Mouse (Mus musculus) heart, embryonic 14.5 days (tissue): ENCODE results near the gene Gm9040. TPM values are rescaled to one million over a fixed set of nuclear protein-coding genes. Genes with fewer than 3 reads are reported as not detected.
"Not testable (repeated sequence)": the region's sequence is repeated elsewhere in the genome, so short reads cannot be mapped to it uniquely, and the experiment has no call there.

Source experiments
- ATAC-seq: fragments of 200-750 bp; cut with Nextera tagmentation; 2 replicates; pipeline ENCODE4 v1.8.0; 2017; ENCODE audit warnings: low read depth, moderate TSS enrichment; ENCODE audit not compliant: insufficient number of reproducible peaks, insufficient read depth, low FRiP score
- H3K27ac ChIP-seq, 2 experiments: fragments of 200-500 bp in 1 of 2; fragments of 300-500 bp in 1 of 2; sonication (generic) in 1 of 2; replicated peaks in 1 of 2; 2 replicates each; pipeline ENCODE4 v1.5.1; 2012 to 2014; ENCODE audit warnings: low read depth in 2 of 2, low read length in 2 of 2, control low read depth in 1 of 2, mild to moderate bottlenecking in 1 of 2, mixed read lengths in 1 of 2; ENCODE audit not compliant: control insufficient read depth in 1 of 2, insufficient read depth in 1 of 2
- H3K27me3 ChIP-seq: fragments of 300-500 bp; sonication (generic); 2 replicates; pipeline ENCODE4 v1.6.1; 2014; ENCODE audit warnings: mild to moderate bottlenecking, low read length, control low read depth; ENCODE audit not compliant: control insufficient read depth, insufficient read depth
- H3K36me3 ChIP-seq: fragments of 300-500 bp; sonication (generic); 2 replicates; pipeline ENCODE4 v1.6.1; 2014; ENCODE audit warnings: mild to moderate bottlenecking, control low read depth, low read length, mixed read lengths; ENCODE audit not compliant: control insufficient read depth, insufficient read depth
- H3K4me1 ChIP-seq, 2 experiments: fragments of 200-500 bp in 1 of 2; fragments of 300-500 bp in 1 of 2; sonication (generic) in 1 of 2; 2 replicates each; pipeline ENCODE4 v1.6.1; 2012 to 2014; ENCODE audit warnings: low read length in 2 of 2, control low read depth in 1 of 2, mixed read lengths in 1 of 2; ENCODE audit not compliant: control insufficient read depth in 2 of 2, insufficient read depth in 2 of 2
- H3K4me2 ChIP-seq: fragments of 300-500 bp; sonication (generic); 2 replicates; pipeline ENCODE4 v1.6.1; 2014; ENCODE audit warnings: mild to moderate bottlenecking, low read length
- H3K4me3 ChIP-seq, 2 experiments: fragments of 200-500 bp in 1 of 2; fragments of 300-500 bp in 1 of 2; sonication (generic) in 1 of 2; 2 replicates each; pipeline ENCODE4 v1.5.1; 2012 to 2014; ENCODE audit warnings: low read length in 2 of 2, mild to moderate bottlenecking in 2 of 2, control low read depth in 1 of 2, low read depth in 1 of 2, moderate library complexity in 1 of 2; ENCODE audit not compliant: control insufficient read depth in 1 of 2, insufficient read depth in 1 of 2
- H3K9ac ChIP-seq: fragments of 300-500 bp; sonication (generic); 2 replicates; pipeline ENCODE4 v1.6.1; 2014; ENCODE audit warnings: mild to moderate bottlenecking, low read length
- H3K9me3 ChIP-seq: fragments of 300-500 bp; sonication (generic); 2 replicates; pipeline ENCODE4 v1.6.1; 2016; ENCODE audit warnings: low read length, control low read depth; ENCODE audit not compliant: control insufficient read depth
- WGBS: fragments of 180-500 bp; shearing (Covaris S2); extraction: QIAGEN DNeasy Blood & Tissue Kit; methylation state at CpG from one replicate; pipeline ENCODE4 v1.1.7; 2014; 5-methylcytosine and 5-hydroxymethylcytosine counted together
- polyA plus RNA-seq: library from polyadenylated mRNA; unstranded; fragments of >200 nt; fragmentation: Nextera tagmentation; extraction: Ambion mirVana; gene quantifications from 2 replicates; pipeline ENCODE4 v1.2.1, GENCODE M21; 2014

Gm9040 gene
- polyA plus RNA-seq, 1 experiment from 2014 or later: not detected

DNA sequence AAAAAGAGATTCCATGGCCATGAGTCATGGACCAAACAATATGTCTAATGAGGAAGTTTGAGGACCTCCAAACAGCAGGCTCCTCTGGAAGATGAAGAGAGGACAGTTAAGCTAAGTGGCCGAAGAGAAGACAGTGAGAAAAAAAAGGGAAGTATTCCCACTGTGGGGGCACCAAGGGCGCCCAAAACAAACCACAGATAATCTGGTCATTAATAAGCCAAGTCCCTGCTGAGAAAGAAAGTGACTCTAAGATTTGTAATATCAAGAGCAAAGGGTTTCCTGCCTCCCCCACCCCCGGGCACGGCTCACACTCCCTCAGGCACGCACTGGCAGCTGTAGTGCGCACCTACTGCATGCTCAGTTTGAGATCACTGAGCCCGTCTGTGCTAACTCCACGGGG is 7.7 kb downstream of the Gm9040 start:
- Histone ChIP-seq H3K27me3 (no peaks in the 10 kb centered on the region), H3K27ac (no peak overlapping the region), H3K4me3 (no peak overlapping the region), H3K36me3 (no peaks in the 10 kb centered on the region), H3K4me2 (no peak overlapping the region), H3K4me1 (no peaks in the 10 kb centered on the region), H3K9ac (no peak overlapping the region), H3K9me3 (no peaks in the 10 kb centered on the region)
- no peak for ATAC-seq
- 79% methylated on average over 8 of the region's 8 CpGs for WGBS

DNA sequence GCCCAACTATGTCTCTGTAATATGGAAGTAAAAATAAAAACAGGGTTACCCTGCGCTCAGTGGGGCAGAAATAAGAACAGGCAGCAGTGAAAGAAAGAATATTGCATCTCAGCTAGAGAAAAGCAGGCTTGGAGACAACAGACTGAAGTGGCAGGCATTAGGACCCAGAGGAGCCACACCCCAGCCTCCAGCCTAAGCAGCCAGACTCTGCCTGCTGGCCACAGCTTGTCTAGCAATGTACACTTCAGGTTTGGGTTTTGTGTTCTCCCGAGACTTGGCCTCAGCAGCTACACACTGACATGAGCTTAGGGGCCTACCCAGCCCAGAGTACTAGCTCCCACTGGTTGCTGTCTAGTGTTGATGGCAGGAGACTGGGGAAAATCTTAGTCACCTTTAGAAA is 24.6 kb downstream of the Gm9040 start:
- not testable (repeated sequence) for H3K9ac ChIP-seq, H3K27ac ChIP-seq, H3K4me1 ChIP-seq, H3K4me2 ChIP-seq, ATAC-seq, H3K9me3 ChIP-seq, H3K4me3 ChIP-seq, H3K36me3 ChIP-seq, H3K27me3 ChIP-seq
- 51% methylated on average over 2 of the region's 2 CpGs for WGBS

DNA sequence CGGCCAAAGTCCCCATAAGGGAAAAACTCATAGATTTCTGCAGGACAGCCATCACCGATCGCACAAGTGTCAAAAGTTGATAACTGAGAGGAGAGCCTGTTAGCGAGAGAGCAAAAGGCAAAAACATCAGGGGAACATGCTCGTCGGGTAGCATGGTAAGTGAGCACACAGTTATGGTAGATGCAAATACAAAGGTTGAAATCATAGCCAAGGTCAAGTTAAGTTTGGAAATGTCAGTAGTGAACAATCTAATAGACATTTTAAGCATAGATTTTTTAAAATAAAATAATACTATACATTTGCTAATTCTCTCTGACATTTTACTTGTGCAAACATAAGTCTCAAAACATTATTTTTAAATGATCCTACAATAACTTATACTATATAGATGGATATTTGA is 31.8 kb downstream of the Gm9040 start, which contains the start of gene Iltifb:
Iltifb (minus strand) TSS at position 101 of the 400 bp plus-strand sequence.
- no peak within 1 kb of the TSS for H3K9ac ChIP-seq
- no peak within 1 kb of the TSS for H3K4me2 ChIP-seq
- H3K36me3 ChIP-seq: no peaks in the 10 kb centered on the region
- WGBS: 83% methylated on average over 6 of the region's 6 CpGs
- H3K27me3 ChIP-seq: no peaks in the 10 kb centered on the region
- H3K4me1 ChIP-seq: no peaks in the 10 kb centered on the region
- no peaks in the 10 kb centered on the region for H3K9me3 ChIP-seq
- H3K27ac ChIP-seq: no peak within 1 kb of the TSS
- no peak within 1 kb of the TSS for H3K4me3 ChIP-seq
- ATAC-seq: no peak

DNA sequence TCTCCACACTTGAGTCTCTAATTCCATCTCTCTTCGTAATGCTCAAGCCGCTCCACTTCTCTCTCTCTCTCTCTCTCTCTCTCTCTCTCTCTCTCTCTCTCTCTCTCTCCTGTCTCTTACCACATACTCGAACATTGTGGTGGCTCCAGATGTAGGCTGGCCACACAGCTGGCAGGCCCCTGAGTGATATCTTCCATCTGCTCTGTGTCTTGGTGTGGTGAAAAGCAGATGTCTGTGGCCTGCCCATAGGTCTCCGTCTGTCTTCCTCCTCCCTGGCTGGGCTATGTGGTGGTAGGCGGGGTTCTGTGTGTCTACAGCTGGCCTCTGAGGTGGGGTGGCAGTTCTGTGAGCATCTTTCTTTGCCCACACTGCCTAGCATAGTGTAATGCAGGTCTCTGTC is 43.8 kb downstream of the Gm9040 start:
- not testable (repeated sequence) for H3K4me1 ChIP-seq, H3K27ac ChIP-seq, H3K4me2 ChIP-seq, ATAC-seq, H3K9me3 ChIP-seq, H3K4me3 ChIP-seq, H3K36me3 ChIP-seq, H3K9ac ChIP-seq, H3K27me3 ChIP-seq
- 86% methylated on average over 2 of the region's 5 CpGs for WGBS

DNA sequence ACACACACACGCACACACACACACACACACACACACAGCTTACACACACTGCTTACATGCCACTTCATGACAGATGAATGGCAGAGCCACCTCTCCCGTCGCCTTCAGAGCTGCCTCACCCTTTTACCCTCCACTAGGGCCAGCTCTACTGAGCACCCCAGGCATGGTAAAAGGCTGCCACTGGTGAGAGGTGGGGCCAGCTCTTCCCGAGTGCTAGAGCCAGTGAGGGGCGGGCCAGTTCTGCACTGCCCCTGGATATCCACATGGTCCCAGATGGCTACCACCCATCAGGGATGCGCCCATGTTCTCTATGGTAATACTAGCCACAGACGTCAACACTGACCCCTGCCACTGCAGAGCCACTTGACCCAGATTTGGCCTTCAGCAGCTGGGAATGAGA is 44.2 kb downstream of the Gm9040 start:
- H3K4me1 ChIP-seq, H3K27ac ChIP-seq, H3K9me3 ChIP-seq, ATAC-seq, H3K4me2 ChIP-seq, H3K4me3 ChIP-seq, H3K36me3 ChIP-seq, H3K9ac ChIP-seq, H3K27me3 ChIP-seq: not testable (repeated sequence)
- WGBS: 65% methylated on average over 5 of the region's 7 CpGs

DNA sequence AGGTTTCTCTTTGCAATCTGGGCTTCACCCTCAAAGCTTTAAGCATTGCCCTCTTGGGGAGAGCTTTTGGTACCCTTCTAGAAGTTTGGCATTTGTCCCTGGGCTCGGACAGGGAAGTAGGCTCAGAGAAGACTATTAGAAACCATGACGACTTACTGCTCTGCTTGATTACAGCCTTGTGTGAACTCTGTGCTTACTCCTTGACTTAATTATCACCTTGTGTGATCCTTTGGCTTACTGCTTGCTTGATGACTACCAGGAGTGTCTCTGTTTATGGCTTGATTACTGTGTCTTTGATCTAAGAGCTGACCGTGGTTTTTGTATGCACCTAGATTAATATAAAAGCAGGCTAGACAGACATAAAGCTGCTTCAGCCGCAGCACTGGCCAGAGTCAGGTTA is 48.7 kb downstream of the Gm9040 start:
- H3K4me1 ChIP-seq, H3K27ac ChIP-seq, H3K4me2 ChIP-seq, H3K36me3 ChIP-seq, ATAC-seq, H3K9me3 ChIP-seq, H3K9ac ChIP-seq, H3K4me3 ChIP-seq, H3K27me3 ChIP-seq: not testable (repeated sequence)
- WGBS: no CpG with 5 or more reads among the region's 4 CpGs

Other genes with a start within 250 kb of the Gm9040 start
- gene Mdm1, start 185.2 kb downstream of the Gm9040 start, polyA plus RNA-seq: 11.8 and 12.0 TPM in 2 replicates
- not detected in 2 replicates for gene Il22, start 122.0 kb downstream of the Gm9040 start, polyA plus RNA-seq
- not detected in 2 replicates for gene Gm32717, start 86.2 kb downstream of the Gm9040 start, polyA plus RNA-seq
- not detected in 2 replicates for gene Gm32802, start 68.3 kb downstream of the Gm9040 start, polyA plus RNA-seq
- not detected in 2 replicates for gene Iltifb, start 31.9 kb downstream of the Gm9040 start, polyA plus RNA-seq
- gene Gm9044, start 5.4 kb upstream of the Gm9040 start, polyA plus RNA-seq: not detected in 2 replicates
- gene Gm9045, start 10.9 kb upstream of the Gm9040 start, polyA plus RNA-seq: not detected in 2 replicates
- not detected in 2 replicates for gene Gm9046, start 16.3 kb upstream of the Gm9040 start, polyA plus RNA-seq
- not detected in 2 replicates for gene Gm9048, start 21.7 kb upstream of the Gm9040 start, polyA plus RNA-seq
- gene Gm9049, start 27.1 kb upstream of the Gm9040 start, polyA plus RNA-seq: not detected in 2 replicates
- not detected in 2 replicates for gene Ifng, start 114.1 kb upstream of the Gm9040 start, polyA plus RNA-seq